ENCODE assay signal across 15 mouse cellular contexts in the genomic region with DNA sequence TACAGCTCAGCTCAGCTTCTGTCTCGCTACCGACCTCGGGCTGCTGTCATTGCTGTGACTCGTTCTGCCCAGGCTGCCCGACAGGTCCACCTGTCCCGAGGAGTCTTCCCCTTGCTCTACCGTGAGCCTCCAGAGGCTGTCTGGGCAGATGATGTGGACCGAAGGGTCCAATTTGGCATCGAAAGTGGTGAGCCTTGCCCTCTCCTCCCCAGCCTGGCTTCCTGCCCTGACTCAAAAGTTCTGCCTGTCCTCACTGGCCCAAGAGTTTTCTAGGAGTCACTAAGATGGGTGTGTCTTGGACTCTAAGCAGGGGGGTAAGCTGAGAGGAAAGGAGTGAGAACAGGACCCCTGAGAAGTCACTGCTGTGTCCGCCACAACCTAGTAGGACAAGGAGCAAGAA. TPM values are rescaled to one million over a fixed set of nuclear protein-coding genes. Genes with fewer than 3 reads are reported as not detected.
"Had no signal": no experiment of that assay in that cellular context is flagged by ENCODE, and none has a peak within 500 bp of the region (broad histone marks: within the 10 kb centered on the region; RNA-seq: fewer than 3 reads in every experiment).

No protein-coding gene starts in this region.

- DNase-seq: left cerebral cortex, postnatal 4 days; lung, embryonic 14.5 days; lung, postnatal 10 days; right cerebral cortex, postnatal 4 days; thymus, postnatal 36 days had no signal

- ATAC-seq: intestine, embryonic 16.5 days had no signal

- H3K4me3 ChIP-seq: hindbrain, embryonic 15.5 days; limb, embryonic 13.5 days; megakaryocyte, embryonic 14.5 days; midbrain, embryonic 12.5 days; neural tube, embryonic 13.5 days; stomach, embryonic 15.5 days had no signal

- H3K4me1 ChIP-seq: hindbrain, embryonic 15.5 days had no signal

- H3K36me3 ChIP-seq: limb, embryonic 13.5 days; midbrain, embryonic 12.5 days; stomach, embryonic 15.5 days had no signal

- H3K9me3 ChIP-seq: hindbrain, embryonic 15.5 days; limb, embryonic 13.5 days; megakaryocyte, embryonic 14.5 days; midbrain, embryonic 12.5 days; neural tube, embryonic 13.5 days; stomach, embryonic 15.5 days had no signal

- H3K9ac ChIP-seq: hindbrain, embryonic 15.5 days; limb, embryonic 13.5 days; lung, embryonic 14.5 days; midbrain, embryonic 12.5 days; neural tube, embryonic 13.5 days; stomach, embryonic 15.5 days had no signal

- H3K27ac ChIP-seq: hindbrain, embryonic 15.5 days; limb, embryonic 13.5 days; liver, embryonic 14.5 days; macrophage; midbrain, embryonic 12.5 days; neural tube, embryonic 13.5 days; stomach, embryonic 15.5 days had no signal

- H3K4me2 ChIP-seq: hindbrain, embryonic 15.5 days; limb, embryonic 13.5 days; lung, embryonic 14.5 days; midbrain, embryonic 12.5 days; neural tube, embryonic 13.5 days; stomach, embryonic 15.5 days had no signal

RNA-seq across cellular contexts. Expression of a gene that starts 8.9 kb away (rescaled TPM):
- polyA plus RNA-seq: macrophage; thymus, postnatal 0 days had no signal
